Mouse (Mus musculus): ENCODE data around the gene Lamc2. TPM values are rescaled to one million over a fixed set of nuclear protein-coding genes. Genes with fewer than 3 reads are reported as not detected.

Lamc2 gene
- polyA plus RNA-seq, 1 experiment from 2014 or later: 1.2 TPM

GRCm38 (mm10) chr1:153140265-153140664 is 46.0 kb downstream of the Lamc2 start:
- ATAC-seq (replicated peaks): no peak
- Histone ChIP-seq H3K27ac (replicated peaks) (no peak overlapping the region), H3K9ac (replicated peaks) (no peak overlapping the region), H3K27me3 (no peaks in the 10 kb centered on the region), H3K36me3 (no peaks in the 10 kb centered on the region), H3K9me3 (no peaks in the 10 kb centered on the region), H3K4me1 (0 out of 2 replicates have a peak, but pooled peaks cover 4% of the 10 kb centered on the region), H3K4me3 (no peak overlapping the region), H3K4me2 (replicated peaks) (no peak overlapping the region)
- WGBS: 80% methylated on average over 11 of the region's 11 CpGs

- no peak for ATAC-seq (replicated peaks)
- WGBS: 87% methylated on average over 7 of the region's 7 CpGs
Observed at GRCm38 (mm10) chr1:153139635-153140034, 46.6 kb downstream of the Lamc2 start.

GRCm38 (mm10) chr1:153138486-153138885 is 47.8 kb downstream of the Lamc2 start:
- no peak overlapping the region for H3K9ac ChIP-seq (replicated peaks)
- H3K27me3 ChIP-seq: no peaks in the 10 kb centered on the region
- peak; percentile 83 for ATAC-seq (replicated peaks)
- 66% methylated on average over 5 of the region's 5 CpGs for WGBS
- H3K9me3 ChIP-seq: no peaks in the 10 kb centered on the region
- H3K36me3 ChIP-seq: no peaks in the 10 kb centered on the region
- peaks cover 9% of the 10 kb centered on the region; the same call in 1 of the 2 replicates for H3K4me1 ChIP-seq
- H3K27ac ChIP-seq (replicated peaks): no peak overlapping the region
- no peak overlapping the region for H3K4me2 ChIP-seq (replicated peaks)
- H3K4me3 ChIP-seq: no peak overlapping the region

More at GRCm38 (mm10) chr1:153139635-153140034, 46.6 kb downstream of the Lamc2 start:
- no peak overlapping the region for H3K9ac ChIP-seq (replicated peaks)
- no peak overlapping the region for H3K4me3 ChIP-seq
- no peaks in the 10 kb centered on the region for H3K9me3 ChIP-seq
- H3K27ac ChIP-seq (replicated peaks): no peak overlapping the region
- H3K27me3 ChIP-seq: no peaks in the 10 kb centered on the region
- no peak overlapping the region for H3K4me2 ChIP-seq (replicated peaks)
- H3K36me3 ChIP-seq: no peaks in the 10 kb centered on the region
- peaks cover 6% of the 10 kb centered on the region; the same call in 1 of the 2 replicates for H3K4me1 ChIP-seq

- no peak for ATAC-seq (replicated peaks)
- Histone ChIP-seq H3K36me3 (no peaks in the 10 kb centered on the region), H3K9ac (replicated peaks) (no peak overlapping the region), H3K4me2 (replicated peaks) (no peak overlapping the region), H3K9me3 (no peaks in the 10 kb centered on the region), H3K27ac (replicated peaks) (no peak overlapping the region), H3K4me1 (peaks cover 9% of the 10 kb centered on the region; the same call in 1 of the 2 replicates), H3K27me3 (no peaks in the 10 kb centered on the region), H3K4me3 (no peak overlapping the region)
- 91% methylated on average over 13 of the region's 13 CpGs for WGBS
Observed at GRCm38 (mm10) chr1:153136647-153137046, 49.6 kb downstream of the Lamc2 start.

- H3K36me3 ChIP-seq: no peaks in the 10 kb centered on the region
- no peak overlapping the region for H3K4me3 ChIP-seq
- WGBS: 16% methylated on average over 9 of the region's 9 CpGs
- H3K4me2 ChIP-seq (replicated peaks): no peak overlapping the region
- H3K4me1 ChIP-seq: peaks cover 9% of the 10 kb centered on the region; the same call in 1 of the 2 replicates
- ATAC-seq (replicated peaks): no peak
- no peaks in the 10 kb centered on the region for H3K9me3 ChIP-seq
- no peak overlapping the region for H3K9ac ChIP-seq (replicated peaks)
- H3K27ac ChIP-seq (replicated peaks): 0 out of 2 replicates have a peak overlapping the region, but pooled peaks have one; percentile 2
- H3K27me3 ChIP-seq: no peaks in the 10 kb centered on the region
Observed at GRCm38 (mm10) chr1:153133865-153134781, 52.1 kb downstream of the Lamc2 start.

GRCm38 (mm10) chr1:153129992-153130713 is 56.1 kb downstream of the Lamc2 start:
- no peaks in the 10 kb centered on the region for H3K27me3 ChIP-seq
- H3K9ac ChIP-seq (replicated peaks): no peak overlapping the region
- no peaks in the 10 kb centered on the region for H3K36me3 ChIP-seq
- no peak overlapping the region for H3K4me2 ChIP-seq (replicated peaks)
- ATAC-seq (replicated peaks): no peak
- no peaks in the 10 kb centered on the region for H3K9me3 ChIP-seq
- WGBS: 87% methylated on average over 11 of the region's 11 CpGs
- H3K4me1 ChIP-seq: peaks cover 4% of the 10 kb centered on the region; the same call in 1 of the 2 replicates
- H3K4me3 ChIP-seq: no peak overlapping the region
- no peak overlapping the region for H3K27ac ChIP-seq (replicated peaks)

- H3K4me3 ChIP-seq: no peak overlapping the region
- no peak overlapping the region for H3K9ac ChIP-seq (replicated peaks)
- H3K4me1 ChIP-seq: no peaks in the 10 kb centered on the region
- ATAC-seq (replicated peaks): no peak
- no peaks in the 10 kb centered on the region for H3K27me3 ChIP-seq
- H3K27ac ChIP-seq (replicated peaks): no peak overlapping the region
- no peaks in the 10 kb centered on the region for H3K36me3 ChIP-seq
- 81% methylated on average over 8 of the region's 8 CpGs for WGBS
- H3K4me2 ChIP-seq (replicated peaks): no peak overlapping the region
- no peaks in the 10 kb centered on the region for H3K9me3 ChIP-seq
Observed at GRCm38 (mm10) chr1:153128780-153129179, 57.5 kb downstream of the Lamc2 start.

GRCm38 (mm10) chr1:153127622-153128021 is 58.6 kb downstream of the Lamc2 start:
- no peak overlapping the region for H3K27ac ChIP-seq (replicated peaks)
- no peak overlapping the region for H3K4me2 ChIP-seq (replicated peaks)
- 90% methylated on average over 4 of the region's 4 CpGs for WGBS
- H3K9ac ChIP-seq (replicated peaks): no peak overlapping the region
- no peaks in the 10 kb centered on the region for H3K27me3 ChIP-seq
- no peak for ATAC-seq (replicated peaks)
- no peaks in the 10 kb centered on the region for H3K4me1 ChIP-seq
- H3K36me3 ChIP-seq: no peaks in the 10 kb centered on the region
- no peaks in the 10 kb centered on the region for H3K9me3 ChIP-seq
- H3K4me3 ChIP-seq: no peak overlapping the region

GRCm38 (mm10) chr1:153126491-153127381 is 59.5 kb downstream of the Lamc2 start:
- no peak overlapping the region for H3K4me2 ChIP-seq (replicated peaks)
- no peak overlapping the region for H3K27ac ChIP-seq (replicated peaks)
- no peaks in the 10 kb centered on the region for H3K9me3 ChIP-seq
- no peaks in the 10 kb centered on the region for H3K27me3 ChIP-seq
- ATAC-seq (replicated peaks): no peak
- H3K9ac ChIP-seq (replicated peaks): no peak overlapping the region
- H3K4me1 ChIP-seq: no peaks in the 10 kb centered on the region
- no peaks in the 10 kb centered on the region for H3K36me3 ChIP-seq
- WGBS: 90% methylated on average over 15 of the region's 15 CpGs
- no peak overlapping the region for H3K4me3 ChIP-seq

GRCm38 (mm10) chr1:153125287-153126275 is 60.7 kb downstream of the Lamc2 start:
- Histone ChIP-seq H3K4me3 (no peak overlapping the region), H3K27me3 (no peaks in the 10 kb centered on the region), H3K36me3 (no peaks in the 10 kb centered on the region), H3K9me3 (no peaks in the 10 kb centered on the region), H3K4me2 (replicated peaks) (no peak overlapping the region), H3K4me1 (no peaks in the 10 kb centered on the region), H3K9ac (replicated peaks) (no peak overlapping the region), H3K27ac (replicated peaks) (no peak overlapping the region)
- 82% methylated on average over 8 of the region's 8 CpGs for WGBS
- no peak for ATAC-seq (replicated peaks)

- Histone ChIP-seq H3K27me3 (no peaks in the 10 kb centered on the region), H3K36me3 (no peaks in the 10 kb centered on the region), H3K4me1 (no peaks in the 10 kb centered on the region), H3K4me2 (replicated peaks) (no peak overlapping the region), H3K27ac (replicated peaks) (no peak overlapping the region), H3K9me3 (no peaks in the 10 kb centered on the region), H3K9ac (replicated peaks) (no peak overlapping the region), H3K4me3 (no peak overlapping the region)
- no peak for ATAC-seq (replicated peaks)
- whole genome bisulfite sequencing: 89% methylated on average over 5 of the region's 5 CpGs
Observed at GRCm38 (mm10) chr1:153124502-153124901, 61.7 kb downstream of the Lamc2 start.
